Mouse (Mus musculus) layer of hippocampus, postnatal 36 days (tissue): ENCODE measurements around the gene Nadk2. TPM values are rescaled to one million over a fixed set of nuclear protein-coding genes. Genes with fewer than 3 reads are reported as not detected.

Experiments used
- DNase-seq, 2 experiments: peaks; one replicate each; pipeline ENCODE4 v3.0.0; 2022
- total RNA-seq, 2 experiments: library from RNA; stranded (reverse); gene quantifications; 2 replicates each; pipeline ENCODE4 v1.2.3; 2021

Nadk2 gene
- total RNA-seq = 10 to 100 TPM; 68.6 to 70.3 TPM

DNA sequence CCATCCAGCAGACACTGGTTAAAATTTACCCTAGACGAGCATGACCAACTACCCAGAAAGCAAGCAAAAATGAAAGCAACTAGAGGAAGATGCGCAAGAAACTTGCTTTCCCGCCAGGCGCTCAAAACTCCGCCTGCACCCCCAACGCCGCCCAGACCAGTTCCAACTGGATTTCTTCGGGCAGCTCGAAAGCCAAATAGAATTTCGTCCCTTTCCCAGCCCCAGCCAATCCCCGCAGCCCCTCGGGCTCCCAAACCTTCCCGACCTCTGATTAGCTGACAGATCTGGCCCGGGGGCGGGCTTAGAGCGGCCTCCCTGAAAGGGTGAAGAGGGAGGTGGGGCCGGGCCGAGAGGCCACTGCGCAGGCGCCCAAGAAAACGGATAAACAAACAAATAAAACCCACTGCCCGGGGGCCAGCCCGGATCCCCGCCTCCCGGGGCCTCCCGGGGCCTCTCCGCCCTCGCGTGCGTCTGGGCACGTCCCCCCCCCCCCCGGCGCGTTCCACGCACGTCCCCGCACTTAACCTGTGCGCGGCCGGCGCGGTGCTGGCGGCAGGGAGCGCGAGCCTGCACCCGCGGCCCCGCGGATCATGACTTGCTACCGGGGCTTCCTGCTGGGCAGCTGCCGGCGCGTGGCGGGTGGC lies at the start of gene Nadk2:
TSS of gene Nadk2 (plus strand) at position 349 of the 644 bp plus-strand sequence.
- peak; percentile 98 to 99 for DNase-seq

DNA sequence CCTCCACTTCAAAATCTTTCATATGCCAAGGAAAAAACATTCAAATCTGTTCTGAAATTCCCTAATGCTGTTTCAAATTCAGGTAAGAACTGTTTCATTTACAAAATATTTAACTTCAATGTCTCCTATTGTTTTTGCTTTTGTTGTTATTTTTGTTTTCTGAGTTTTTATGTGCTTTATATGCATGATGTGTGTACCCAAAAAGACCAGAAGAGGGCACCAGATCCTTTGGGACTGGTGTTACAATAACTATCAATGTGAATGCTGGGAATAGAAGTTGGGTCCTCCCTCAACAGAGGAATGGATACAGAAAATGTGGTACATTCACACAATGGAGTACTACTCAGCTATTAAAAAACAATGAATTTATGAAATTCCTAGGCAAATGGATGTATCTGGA lies 15.4 kb upstream of the Nadk2 start:
- no peak for DNase-seq

DNA sequence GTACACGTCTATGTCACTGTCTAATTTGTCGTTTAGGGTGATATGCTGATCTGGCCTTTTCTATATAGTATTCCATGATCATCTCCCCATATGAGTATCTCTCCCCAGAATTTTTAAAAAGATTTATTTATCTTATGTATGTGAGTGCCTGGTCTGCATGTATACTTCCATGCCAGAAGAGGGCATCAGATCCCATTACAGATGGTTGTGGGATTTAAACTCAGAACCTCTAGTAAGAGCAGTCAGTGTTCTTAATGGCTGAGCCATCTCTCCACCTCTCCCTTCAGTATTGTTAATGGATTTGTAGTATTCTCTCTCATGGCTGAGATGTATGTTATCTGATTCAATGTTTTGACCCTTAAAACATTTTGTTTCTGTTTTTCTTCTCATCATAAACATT lies 11.2 kb upstream of the Nadk2 start:
- no peak for DNase-seq

DNA sequence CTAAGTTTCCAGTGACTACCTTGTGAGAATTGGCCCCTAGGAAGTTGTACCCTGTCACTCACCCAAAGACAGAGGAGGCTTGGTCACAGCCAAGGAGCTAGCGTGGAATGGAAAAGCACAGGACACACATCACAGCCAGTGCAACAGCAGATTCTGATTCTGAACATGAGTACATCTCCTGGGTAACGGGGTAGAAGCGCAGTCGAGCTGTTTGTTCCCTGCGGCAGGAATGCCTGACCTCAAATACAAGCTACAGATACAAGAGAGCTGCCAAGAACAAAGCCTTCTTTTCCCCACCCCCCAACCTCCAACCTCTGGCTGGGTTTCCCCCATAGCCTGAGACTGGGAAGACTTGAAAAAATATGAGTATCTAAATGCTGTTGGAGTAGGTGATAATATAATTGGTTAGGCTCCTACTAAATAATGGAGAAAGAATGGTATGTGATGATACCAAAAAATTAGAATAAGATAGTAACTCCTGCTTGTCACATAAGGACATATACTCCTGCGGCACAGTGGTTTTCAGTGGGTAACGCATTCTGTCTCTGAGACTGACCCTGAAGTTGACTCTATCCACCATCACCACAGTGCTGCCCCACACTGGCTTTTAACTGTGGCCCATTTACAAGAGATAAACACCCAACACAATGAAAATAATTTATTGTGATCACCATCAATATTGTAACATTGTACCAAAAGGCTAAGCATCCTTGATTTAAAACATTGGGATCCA lies 9.7 kb upstream of the Nadk2 start:
- peak; percentile 58 to 63 for DNase-seq

DNA sequence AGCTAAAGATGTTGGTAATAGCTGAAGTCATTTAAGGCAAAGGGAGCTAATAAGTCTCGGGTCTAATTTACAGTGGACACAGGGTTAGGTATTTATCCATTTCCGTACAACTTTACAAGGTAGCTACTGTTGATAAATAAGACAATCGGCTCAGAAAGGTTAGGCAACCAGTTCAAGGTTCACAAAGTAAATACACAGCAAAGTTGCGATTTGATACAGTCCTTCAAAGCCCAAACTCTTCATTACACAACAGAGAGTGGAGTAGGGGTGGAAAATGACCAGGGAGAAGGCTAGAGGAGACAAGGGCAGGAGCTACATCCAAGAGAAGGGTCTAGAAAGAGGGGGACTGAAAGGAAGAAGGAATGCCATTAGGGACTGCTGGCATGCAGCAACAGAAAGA lies 2.2 kb upstream of the Nadk2 start:
- DNase-seq = no peak

DNA sequence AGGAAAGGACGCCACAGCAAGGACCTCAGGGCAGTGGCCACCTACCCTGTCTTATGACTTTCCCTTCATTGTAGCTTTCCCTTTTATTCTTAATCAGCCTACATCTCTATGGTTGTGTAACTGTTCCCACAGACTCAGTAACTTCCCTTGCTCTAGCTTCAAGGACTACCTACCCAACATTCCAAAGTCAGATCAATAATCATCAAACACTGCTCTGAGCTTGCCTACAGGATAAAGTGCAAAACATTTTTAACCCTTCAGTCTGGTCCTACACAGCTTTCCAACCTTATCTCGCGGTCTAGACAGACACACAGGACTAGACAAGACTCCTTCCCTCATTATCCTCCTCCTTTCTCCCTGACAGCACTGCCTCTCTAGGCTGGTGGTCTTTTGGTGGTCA lies 707 bp upstream of the Nadk2 start:
- no peak for DNase-seq

DNA sequence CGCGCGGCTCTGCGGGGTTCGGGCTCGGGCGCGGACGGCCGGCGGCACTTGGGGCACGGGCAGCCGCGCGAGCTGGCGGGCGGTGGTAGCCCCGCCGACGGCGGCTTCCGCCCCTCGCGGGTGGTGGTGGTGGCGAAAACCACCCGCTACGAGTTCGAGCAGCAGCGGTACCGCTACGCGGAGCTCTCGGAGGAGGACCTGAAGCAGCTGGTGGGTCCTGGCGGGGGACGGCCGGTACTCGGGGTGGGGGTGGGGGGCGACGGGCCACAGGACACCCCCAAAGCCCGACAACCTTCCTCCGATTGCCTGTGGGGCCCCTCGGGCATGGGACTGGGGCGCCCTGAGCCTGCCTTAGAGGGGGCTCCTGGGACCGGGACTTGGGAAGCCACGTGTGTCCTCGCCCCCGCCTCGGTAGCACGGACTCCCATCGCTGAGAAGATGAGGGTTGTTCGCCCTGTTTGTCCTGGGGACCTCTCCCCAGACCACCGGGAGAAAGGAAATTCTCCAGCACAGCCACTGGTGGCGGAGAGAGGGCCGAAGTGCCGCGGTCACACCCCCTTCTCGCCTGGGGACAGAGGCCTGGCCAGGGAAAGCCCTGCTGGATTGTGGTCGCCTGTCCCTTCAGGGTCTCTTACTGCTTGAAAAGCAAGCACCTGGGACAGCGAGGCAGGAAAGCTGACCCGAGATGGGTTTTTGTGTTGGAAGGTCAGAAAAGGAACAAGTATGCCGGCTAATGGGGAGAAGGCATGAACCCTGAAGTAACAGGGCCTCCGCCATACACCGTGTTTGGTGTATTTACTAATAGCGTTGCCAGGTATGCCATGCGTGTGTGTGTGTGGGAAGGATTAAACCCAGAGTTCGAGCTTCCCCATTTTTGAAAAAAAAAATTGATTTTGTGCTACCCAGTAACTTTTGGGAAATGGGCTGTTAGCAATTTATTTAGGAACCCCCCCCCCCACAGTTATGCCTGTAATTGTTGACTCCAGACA lies 790 bp downstream of the Nadk2 start:
- peak; percentile 31 to 71 for DNase-seq

DNA sequence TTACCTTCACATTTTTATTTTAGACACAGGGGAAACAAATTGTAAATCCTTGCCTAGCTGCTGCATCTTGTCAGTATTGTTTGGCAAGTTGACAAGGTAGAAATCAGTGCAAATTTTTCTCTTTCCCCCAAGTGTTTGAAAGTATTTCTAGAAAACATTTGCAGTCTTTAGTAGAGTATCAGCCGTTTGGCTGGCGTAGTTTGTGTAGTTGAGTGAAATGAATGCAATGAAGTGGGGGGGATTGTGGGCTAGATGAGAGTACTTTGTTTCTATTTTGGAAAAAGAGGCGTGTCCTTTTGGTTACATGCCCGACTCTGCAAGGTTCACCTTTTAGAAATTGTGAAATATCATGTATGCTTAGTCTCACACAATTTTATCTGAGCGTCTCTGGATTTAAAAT lies 1.6 kb downstream of the Nadk2 start:
- DNase-seq = no peak

DNA sequence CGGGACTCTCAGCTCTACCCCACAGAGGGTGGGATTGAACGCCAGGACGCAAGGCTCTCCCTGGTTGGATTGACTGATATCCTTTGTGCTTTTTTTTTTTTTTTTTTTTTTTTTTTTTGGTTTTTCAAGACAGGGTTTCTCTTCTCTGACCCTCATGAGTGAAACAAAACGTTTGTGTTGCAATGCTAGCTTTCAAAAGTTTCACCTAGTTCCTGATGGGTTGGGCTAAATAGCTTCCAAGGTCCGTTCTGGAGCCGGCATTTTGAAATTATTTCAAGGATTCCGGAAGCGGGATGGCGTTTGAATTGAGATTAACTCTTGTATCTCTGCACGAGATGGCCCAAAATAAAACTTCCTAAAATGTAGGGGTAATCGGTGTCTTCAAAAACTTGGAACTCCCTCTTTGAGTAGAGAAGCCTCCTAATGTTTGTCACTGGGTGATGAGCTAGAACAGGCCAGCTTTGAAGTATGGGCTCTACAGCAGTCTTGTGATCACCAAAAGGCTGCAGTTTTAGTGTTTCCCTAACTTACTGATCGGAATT lies 2.1 kb downstream of the Nadk2 start:
- no peak for DNase-seq

DNA sequence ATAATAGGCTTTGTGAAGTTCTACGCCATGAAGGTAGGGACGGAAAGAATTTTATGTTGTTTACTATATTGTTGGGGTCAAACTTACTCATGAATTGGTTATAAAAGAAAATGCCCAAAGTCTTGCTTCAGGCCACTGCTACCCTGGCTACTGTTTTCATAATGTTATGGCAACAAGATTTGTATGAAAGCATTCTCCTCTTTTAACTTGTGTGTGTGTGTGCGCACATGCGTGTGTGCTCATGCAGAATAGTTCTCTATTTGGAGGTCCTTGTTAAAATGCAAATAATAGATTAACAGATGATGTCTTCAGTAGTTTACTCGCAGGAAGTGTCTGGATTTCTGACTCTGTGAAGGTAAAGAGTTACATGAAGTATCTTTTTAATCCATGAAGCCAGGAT lies 2.6 kb downstream of the Nadk2 start:
- no peak for DNase-seq

DNA sequence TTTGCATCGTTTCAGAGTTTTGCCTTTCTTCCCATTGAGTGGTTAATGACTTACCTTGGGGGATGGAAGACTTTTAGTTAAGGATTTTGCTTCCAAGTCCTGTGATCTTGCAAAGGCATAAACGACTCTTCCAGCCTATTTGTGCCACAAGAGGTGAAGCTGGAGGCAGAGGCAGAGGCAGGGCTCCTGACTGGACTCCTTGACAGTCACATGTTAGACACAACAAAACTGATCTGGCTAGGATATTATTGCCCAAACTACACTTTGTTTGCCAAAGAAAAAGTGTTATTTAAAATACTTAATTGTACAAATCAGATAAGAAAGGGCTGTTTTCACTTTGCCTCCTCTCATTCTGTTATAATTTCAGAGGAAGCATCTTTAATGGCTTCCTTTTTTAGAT lies 3.1 kb downstream of the Nadk2 start:
- no peak for DNase-seq

DNA sequence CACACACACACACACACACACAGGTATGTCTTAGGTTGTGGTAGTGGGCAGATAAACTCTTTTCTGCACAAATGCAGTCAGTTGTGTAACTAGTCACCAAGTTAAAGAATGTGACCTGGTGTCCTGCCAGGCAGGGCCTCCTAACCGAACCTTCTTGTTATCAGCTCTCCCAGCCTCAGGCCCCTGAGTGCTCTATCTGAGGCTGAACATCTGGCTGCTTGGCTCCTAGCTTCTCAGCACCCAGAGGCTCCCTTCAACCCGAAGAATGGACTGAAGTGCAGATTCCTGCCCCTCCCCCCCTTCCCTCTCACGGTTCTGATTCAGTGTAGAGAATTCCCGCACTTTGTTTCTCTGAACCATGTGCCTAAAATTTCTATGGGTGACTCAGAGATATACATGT lies 3.6 kb downstream of the Nadk2 start:
- DNase-seq = no peak

DNA sequence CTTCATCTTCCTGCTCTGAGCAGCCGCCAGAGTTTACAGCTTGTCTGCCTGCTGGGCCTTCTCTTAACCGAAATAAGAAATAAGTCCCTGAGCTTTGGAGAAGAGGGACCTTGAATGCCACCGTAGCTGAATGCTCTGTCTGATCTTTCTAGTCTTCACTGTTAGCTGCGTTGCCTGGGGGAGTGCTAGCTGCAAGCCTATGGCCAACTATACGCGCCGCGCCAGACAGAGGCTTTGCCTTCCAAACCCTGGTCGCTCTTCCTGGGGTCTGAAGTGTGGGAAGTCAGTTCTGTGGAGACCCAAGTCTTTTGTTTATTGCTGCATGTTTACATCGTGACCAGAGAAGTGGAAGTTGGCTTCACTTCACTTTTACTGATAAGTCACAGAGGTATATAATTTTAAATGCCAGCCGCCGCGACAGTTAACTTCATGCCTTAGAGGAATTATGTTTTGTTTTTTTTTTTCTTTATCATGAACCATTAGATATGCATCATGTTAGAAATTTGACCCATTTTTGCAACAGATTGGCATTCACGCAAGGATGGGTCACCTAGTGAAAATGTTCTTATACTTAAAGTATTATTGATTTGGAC lies 4.6 kb downstream of the Nadk2 start:
- DNase-seq = no peak

DNA sequence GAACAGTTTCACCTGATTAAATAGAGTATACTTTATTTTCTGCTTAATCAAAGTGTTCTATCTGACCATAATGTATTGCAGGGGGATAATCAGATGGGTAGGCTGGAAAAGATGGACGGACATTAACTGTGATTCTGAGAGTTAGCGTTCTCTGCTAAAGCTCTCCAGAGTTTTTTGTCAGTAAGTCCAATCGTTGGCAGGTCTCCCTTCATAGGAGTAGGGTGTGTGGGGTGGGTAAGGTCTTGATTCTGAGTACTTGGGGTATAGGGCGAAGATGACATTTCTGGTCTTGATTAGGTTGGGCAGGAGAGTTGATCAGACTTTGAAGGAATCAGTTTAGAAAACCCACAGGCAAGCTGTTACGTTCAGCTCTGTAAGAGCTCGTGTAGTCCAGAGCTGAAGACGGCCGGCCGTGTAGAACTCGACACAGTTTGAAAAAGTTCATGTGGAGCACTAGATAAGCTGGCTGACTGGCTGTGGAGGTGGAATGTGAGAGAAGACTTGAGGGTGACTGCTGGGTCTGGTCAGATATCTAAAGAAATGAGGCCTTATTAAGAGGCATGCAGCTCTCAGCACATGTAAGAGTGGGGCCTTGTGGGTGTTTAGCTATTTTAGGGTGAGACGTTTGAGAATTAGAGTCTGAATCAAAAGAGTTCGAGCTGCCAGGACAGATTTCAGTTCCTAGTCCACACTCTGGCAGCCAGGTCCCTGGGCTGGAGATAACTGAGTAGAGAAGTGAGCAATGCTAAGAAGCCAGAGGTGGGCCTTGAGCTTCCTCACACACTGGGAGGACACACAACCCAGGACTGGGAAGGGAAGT lies 7.6 kb downstream of the Nadk2 start:
- no peak for DNase-seq

DNA sequence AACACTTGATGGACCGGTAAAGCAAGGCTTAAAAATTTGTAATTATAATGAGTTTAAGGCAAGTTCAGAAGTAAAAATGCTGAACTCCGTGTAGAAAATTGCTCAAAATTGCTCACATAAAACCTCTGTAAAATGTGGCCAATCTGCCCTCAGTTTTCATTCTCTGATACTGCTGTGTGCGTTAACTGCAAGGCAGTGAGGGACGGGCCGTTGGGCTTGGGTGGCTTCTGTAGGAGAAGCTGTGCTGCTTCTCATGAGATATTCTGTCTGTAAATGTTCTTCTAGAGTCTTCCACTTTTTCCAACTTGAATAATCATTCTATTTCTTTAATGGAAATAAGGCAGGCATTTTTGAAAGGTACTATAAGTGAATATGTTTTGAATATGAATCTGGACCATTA lies 8.6 kb downstream of the Nadk2 start:
- no peak for DNase-seq

DNA sequence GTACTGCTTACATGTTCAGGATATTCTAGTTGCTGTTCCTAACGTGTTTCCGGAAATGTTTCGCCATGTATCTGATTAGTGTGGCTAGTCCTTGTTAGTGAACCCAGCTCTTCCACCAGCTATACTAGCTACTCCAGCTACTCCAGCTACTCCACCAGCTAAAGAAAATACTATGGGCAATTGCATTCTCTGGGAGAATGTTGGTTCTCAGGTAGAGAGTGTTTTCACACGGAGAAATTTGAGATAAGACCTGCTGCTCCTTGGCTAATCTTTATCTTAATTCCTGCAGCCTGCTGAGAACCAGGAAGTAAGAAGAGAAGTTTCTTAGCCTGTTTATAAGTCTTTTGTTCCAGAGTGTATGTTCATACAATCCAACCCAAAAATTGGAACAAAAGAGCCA lies 9.1 kb downstream of the Nadk2 start:
- no peak for DNase-seq

DNA sequence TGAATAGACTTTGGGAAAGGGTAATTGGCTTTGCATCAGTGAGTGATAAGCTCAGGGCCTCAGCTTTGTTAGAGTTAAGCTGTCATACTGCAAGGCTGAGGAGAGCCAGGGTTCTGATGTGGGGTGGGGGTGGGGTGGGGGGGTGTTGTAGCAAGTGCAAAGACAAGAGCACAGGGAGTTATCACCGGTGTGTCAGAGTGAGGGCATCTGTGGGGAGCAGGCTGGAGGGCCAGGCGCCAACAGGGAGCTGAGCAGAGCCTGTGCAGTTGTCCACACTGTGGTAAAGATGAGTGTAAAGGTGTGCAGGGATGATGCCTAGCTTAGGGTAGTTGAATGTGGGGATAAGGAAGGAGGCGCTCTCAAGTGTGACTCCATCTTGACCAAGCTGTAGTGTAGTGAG lies 10.2 kb downstream of the Nadk2 start:
- DNase-seq = no peak

DNA sequence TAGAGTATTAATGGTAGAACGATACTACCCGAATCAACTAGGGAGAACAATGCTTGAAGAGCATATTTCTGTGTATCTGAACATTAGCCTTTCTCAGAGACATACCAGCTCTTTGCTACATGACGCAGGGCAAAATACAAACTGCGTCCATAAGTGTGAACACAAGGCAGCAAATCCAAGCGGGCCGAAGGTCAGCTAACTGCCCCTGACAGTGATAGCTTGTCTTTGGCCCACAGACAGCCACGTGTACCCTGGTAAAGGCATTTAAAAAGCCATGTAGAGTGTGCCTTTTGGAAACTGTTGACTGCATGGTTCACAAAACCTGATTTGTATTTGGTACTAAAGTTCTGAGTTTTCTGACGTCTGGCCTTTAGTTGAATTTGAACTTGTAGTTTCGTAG lies 11.7 kb downstream of the Nadk2 start:
- no peak for DNase-seq

DNA sequence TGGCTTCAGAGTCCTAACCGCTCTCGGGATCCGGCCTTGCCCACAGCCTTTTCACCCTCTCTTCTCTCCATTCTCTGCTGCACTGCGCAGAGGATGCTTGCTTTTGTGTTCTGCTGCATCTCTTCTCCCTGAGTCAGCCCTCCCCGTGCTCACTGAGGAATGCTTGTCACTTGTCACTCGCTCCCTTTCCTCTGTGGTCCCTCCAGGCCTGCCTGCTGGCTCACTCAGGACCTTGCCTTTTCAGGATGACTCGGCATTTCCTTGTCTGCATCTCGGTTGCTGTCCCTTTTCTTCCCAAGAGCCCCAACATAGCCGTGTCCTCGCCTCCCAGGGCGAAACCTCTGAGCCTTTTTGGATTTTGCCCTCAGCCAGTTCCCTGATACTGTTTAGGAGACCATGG lies 15.8 kb downstream of the Nadk2 start:
- DNase-seq = no peak

DNA sequence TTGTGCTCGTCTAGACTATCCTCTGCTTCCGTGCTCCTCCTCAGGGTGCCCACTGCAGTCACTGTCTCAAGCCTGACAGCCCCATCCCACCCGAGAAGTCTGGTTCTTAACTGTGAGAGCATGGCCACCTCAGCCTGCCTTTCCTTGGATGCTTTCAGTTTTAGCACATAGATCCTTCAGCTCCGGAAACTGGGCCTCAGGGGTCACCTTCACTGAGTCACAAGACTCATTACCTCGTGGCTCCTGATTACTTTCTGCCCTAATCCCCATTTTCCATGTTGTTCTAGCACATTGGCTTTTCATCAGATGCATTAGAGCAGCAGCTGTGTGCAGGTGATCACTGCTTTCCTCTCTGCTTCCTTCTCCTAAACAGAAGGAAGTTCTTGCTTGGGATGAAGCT lies 16.4 kb downstream of the Nadk2 start:
- no peak for DNase-seq

DNA sequence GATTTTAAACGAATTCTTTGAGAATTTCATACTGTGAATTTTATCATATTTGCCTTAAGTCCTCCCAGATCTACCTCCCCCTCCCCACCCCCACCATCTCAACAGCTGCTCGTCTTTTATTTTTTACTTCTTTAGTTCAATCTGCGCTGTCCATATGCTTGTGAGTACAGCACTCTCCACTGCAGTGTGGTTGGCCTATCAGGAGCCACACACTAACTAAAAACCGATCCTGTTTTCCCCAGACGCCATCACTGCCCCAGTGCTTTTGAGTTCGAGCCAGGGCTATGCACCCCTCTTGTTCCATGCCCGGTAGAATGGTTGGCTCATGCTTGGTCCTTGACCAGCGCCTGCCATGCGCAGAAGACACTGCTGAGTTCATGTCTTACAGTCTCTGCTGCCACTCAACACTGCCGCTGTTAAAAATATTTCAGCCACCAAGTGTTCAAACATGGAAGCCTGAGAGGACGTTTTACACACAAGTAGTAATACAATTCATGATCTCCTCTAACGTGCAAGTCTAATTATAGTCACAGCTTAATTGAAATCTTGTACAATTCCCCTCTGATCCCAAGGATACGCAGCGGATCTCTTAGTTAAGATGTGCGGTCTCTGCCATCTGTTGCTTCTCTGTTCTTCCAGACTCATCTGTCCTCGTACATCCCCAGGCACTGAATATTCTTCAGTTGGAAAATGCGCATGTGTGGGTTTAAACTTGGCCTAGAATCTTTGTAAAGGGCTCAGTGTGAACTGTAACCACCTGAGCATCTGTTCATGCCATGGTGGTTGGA lies 17.0 kb downstream of the Nadk2 start:
- DNase-seq = no peak
